Mouse (Mus musculus) embryonic stem cell, embryonic (primary cell): ENCODE measurements around the gene 2310009B15Rik.

ENCODE experiments used
- CTCF ChIA-PET, 4 experiments: fragments of 300-600 bp in 2 of 4; fragments of 350-600 bp in 2 of 4; sonication (Branson Sonifier 250); formaldehyde crosslinking; loops; one replicate each; lab custom pipeline; 2022; ENCODE audit warnings: inconsistent platforms in 2 of 4; lab: Charles Lee
- POLR2A ChIA-PET, 4 experiments: fragments of 300-600 bp in 2 of 4; fragments of 350-600 bp in 2 of 4; sonication (Branson Sonifier 250); formaldehyde crosslinking; loops; one replicate each; lab custom pipeline; 2022; ENCODE audit warnings: antibody characterized with exemption in 4 of 4, inconsistent platforms in 1 of 4; lab: Charles Lee

The 2310009B15Rik gene

DNA sequence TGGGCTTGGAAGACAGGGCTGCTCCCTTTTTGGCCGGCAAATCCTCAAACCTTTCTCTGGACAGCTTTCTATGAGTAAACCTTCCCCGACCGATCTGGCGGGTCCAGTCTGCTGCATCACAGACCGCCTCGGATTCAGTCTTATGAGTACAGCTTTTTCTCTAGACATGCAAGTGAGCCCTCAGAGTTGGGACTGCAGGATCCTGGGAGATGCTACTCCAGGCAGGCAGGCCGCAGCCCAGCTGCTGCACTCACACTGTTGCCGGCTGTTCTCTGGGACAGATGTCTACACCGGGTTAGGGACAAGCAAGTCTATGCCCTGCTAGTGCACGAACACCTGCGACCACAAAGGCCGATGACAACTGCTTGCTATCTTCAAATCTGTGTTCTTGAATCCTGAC, 10.5 kb downstream of the 2310009B15Rik start:
- POLR2A ChIA-PET, result interaction anchor here in 2 of 4 experiments (0.9 to 3.8 kb wide), 3 partner anchors 8 to 256 kb away, joined by 4 to 16 read pairs (median 4); no protein-coding TSS in a partner anchor
- CTCF ChIA-PET, result interaction anchor here in 1 of 4 experiments (1.7 kb wide), 1 partner anchor 12 kb away, joined by 5 read pairs; no protein-coding TSS in a partner anchor

DNA sequence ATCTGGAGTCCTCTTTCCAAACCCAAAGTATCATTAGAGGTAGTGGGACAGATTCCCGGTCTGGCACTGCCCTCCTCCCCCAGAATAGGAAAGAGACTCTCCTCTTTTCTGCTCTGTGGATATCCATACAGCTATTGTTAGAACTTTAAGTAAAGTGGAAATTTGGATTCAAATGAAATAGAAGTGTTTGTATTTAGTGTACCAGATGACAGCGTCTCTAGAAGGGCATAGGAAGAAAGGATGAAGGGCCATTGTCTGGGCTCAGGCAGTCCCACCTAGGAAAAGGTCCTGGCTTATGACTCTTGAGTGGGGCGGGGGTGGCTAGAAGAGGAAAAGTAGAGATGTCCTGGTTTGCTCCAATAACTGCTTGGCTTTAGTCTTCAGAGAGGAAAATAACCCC, 11.2 kb downstream of the 2310009B15Rik start:
- POLR2A ChIA-PET, result interaction anchor here in 1 of 4 experiments (1.3 kb wide), 1 partner anchor 256 kb away, joined by 4 read pairs; no protein-coding TSS in a partner anchor
- CTCF ChIA-PET, result interaction anchor here in 1 of 4 experiments (1.7 kb wide), 1 partner anchor 11 kb away, joined by 5 read pairs; no protein-coding TSS in a partner anchor

DNA sequence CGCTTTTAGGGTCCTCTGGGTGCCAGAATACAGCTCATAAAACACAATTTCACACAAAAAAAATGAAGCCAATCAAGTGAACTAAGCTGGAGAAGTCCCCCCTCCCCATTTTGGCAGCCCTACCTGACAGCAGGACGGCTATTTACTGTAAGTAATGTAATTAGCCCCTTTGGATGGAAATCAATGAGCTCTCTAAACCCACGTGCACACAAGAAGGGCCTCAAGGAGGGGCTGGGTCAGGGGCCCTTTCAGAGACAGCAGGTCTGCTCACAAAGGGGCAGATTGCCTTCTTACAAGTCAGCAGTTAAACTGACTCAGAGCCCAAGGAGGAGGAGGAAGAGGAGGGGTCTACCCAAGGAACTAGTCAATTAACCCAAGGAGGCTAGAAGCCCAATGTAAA, 12.5 kb downstream of the 2310009B15Rik start:
- ChIA-PET POLR2A (no interaction called here), CTCF (no interaction called here)

DNA sequence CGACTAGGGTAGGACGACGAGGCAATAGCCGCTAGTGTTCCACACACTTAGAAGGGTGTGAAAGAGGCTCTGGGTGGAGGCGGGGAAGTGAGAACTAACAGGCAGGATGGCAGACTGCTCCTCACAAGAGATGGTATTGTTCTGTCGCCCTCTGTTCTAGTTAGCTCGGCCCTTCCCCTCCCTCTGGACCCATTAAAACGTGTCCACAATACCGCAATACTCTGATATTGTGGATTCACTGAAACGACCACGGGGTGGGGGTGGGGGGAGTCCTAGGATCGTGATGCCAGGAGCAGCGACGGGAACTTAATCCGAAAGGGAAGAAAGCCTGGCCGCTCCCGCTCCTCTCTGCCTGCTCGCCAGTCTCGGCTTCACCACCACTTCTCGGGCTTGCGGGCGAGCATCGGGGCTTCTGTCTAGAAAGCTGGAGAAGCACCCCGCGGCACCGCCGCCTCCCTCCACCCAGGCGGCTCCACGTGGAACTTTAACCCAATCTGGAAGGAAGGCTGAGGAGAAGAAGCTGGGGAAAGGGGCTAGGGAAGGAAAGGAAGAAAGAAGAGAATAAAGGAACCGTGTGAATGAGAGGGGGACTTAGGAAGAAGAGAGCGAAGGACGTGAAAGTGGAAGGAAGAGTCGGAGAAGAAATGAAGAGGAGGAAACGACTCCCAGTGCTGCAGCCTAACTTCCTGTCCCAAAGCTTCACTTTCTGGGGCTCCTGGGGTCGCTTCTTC, 13.1 kb downstream of the 2310009B15Rik start:
- ChIA-PET POLR2A (no interaction called here), CTCF (no interaction called here)

DNA sequence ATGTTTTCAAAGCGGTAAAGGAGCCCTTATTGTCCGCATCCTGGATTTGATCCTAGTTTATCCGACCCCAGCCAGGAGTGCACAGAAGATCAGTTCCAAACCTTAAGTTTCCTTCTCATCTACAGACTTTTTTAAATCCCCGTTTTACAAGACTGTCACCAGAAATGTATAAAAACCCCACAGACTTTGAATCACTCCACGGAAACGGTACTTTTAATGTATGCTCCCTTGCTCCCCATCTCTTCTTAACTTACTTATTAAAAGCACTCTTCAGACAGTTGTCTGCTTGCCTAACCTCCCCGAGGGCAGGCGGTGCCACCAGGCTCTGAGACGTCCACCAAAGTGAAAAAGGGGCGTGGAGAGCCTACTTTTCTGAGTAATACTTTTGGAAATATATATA, 13.9 kb downstream of the 2310009B15Rik start:
- CTCF ChIA-PET, result no interaction called here
- POLR2A ChIA-PET, result interaction anchor here in 1 of 4 experiments (1.0 to 1.8 kb wide), 3 partner anchors 10 to 14 kb away, joined by 3 to 6 read pairs (median 4); partner anchors contain the start of gene 2310009B15Rik

DNA sequence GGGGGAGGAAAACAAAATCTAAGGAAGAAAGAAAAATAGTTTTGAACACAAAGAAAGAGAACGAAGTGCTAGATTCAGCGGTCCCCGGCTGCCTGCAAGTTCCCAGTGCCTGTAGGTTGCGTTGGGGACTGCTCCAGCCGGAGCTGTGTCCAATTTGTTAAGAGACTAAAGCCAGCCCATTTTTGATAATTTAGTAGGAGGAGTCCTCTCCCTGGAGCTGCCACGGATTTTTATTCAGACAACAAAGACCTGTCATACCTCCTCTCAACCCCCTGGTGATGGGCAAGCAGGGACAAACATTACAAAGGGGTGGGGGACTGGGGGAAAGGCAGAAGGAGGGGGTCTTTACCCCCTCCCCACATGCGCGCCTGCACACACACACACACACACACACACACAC, 14.3 kb downstream of the 2310009B15Rik start:
- ChIA-PET POLR2A (interaction anchor here in 1 of 4 experiments (1.0 to 1.8 kb wide), 3 partner anchors 9 to 15 kb away, joined by 3 to 6 read pairs (median 4); partner anchors contain the start of gene 2310009B15Rik), CTCF (no interaction called here)

DNA sequence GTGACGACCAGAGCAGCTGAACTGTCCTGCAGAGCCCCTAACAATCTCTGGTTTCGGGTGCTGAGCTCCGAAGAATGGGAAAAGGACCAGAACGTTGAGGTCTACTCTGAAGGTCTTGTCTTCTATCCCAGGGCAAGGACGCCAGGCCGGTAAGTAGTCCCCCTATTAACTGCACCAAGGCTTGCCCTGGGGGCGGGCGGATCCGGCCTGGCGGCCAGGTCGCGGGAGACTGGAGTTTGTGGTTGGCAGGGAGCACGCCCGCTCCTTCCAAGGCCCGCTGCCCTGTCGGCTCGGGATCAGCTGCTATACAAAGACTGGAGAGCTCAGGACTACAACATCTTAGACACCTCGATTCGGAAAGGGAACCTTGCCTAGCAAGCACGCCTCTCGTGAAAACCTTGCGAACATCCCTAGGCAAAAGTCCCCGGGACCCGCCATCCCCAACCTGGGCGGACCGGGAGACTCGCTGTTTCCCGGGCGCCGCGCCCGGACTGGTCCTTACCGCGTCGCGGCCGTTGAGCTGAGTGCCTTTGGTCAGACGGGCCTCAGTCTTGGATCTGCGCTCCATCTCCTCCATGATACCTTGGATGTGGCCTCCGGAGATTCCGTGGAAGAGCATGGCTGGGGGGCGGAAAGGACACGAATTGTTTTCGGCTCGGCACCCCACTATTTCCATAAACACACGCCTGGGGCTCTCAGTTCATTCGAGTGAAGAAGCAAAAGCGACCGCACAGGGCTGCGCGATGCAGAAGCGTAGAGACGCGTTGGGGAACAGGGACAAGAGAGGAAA, 15.2 kb downstream of the 2310009B15Rik start:
- CTCF ChIA-PET, result interaction anchor here in 1 of 4 experiments (0.6 kb wide), 1 partner anchor 248 kb away, joined by 3 read pairs; no protein-coding TSS in a partner anchor
- POLR2A ChIA-PET, result interaction anchor here (0.6 to 1.8 kb wide), 5 partner anchors 13 to 1463 kb away, joined by 3 to 6 read pairs (median 3); partner anchors contain the start of gene 2310009B15Rik (in 1 of the 4)

DNA sequence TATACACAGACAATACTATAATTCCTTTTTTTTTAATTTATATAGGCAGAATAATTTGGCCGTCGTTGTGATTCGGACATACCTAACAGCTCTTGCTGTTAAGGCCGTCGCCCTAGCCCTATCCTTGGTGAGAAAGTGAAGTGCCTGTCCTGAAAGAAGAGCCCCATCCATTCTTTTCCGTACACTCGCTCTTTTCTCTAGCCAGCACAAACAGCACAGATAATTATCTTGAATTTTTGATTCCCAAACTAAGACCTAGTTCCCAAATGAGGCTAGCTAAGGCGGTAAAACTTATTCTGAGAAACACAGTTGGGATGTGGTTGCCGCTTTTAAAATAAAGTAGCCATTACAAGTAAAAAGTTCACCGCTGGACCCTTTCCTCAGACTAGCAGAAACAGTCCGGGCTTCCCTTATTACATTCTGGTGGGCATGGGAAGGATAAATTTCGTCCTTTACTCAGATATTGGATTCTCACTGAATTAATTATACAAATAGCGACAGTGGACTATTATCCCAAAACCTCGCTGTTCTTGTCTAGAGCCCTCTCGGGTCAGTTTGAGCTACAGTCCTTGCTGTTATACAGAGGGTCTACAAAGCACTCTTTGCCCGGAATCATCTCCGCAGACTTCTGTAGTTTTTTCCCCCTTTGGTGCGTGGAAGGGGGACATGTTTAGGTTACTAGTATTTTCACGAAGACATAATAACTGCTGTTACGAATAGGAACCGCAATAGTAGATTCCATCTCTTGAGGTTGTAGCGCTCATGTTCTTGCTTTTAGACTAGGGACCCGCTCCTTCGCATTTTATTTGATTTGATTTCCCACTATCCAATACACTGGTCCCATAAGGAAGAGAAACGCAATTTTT, 16.0 kb downstream of the 2310009B15Rik start:
- ChIA-PET POLR2A (interaction anchor here in 2 of 4 experiments (0.8 to 1.8 kb wide), 2 partner anchors 14 kb away, joined by 3 to 4 read pairs; no protein-coding TSS in a partner anchor), CTCF (interaction anchor here in 1 of 4 experiments (0.6 kb wide), 1 partner anchor 249 kb away, joined by 3 read pairs; no protein-coding TSS in a partner anchor)

DNA sequence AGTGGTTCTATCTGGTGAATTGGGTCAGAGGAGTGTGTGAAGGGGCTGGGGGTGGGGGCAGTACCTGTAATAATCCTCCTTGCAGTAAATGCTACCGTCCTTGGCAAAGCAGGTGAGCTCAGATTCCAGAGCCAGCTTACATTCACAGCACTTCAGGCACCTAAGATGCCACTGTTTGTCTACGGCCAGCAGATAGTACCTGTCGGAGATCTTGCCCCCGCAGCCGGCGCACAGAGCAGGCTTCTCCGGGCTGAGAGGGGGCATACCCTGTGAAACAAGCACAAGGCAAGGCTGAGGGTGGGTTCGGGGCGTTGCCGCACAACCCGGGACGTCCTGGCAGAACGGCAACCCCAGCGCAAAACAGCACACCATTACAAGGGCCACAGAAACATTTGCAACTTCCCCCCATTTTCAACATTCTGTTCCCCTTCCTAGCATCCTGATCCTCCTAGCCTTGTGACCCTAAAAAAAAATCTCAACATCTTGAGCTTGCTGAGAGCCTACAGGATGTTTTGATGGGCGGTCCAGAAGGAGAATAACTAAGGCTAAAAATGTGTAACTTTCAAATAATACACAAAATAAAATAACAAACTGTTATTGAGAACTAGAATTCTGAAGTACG, 16.7 kb downstream of the 2310009B15Rik start:
- CTCF ChIA-PET, result no interaction called here
- POLR2A ChIA-PET, result interaction anchor here in 1 of 4 experiments (4.4 kb wide), 1 partner anchor 8 kb away, joined by 16 read pairs; the partner anchor contains the start of gene Lhx9

DNA sequence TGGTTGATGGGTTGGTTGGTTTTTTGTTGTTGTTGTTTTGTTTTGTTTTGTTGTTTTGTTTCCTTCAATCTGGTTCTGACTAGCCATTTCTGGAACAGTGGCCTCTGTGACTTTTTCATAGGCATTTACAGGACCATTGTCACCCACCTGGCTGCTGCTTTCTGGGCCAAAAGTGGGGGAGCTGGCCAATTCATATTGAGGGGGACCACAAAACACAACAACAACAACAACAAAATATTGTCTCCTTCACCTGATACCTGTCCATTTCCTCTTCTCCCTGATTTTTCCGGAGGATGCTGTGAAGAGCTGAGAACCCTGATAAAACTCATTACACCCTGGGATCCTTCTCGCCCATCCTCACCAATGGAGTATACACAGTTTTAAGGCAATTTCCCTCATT, 17.4 kb downstream of the 2310009B15Rik start:
- ChIA-PET CTCF (no interaction called here), POLR2A (interaction anchor here in 1 of 4 experiments (1.2 to 4.4 kb wide), 2 partner anchors 8 to 14 kb away, joined by 3 to 16 read pairs; partner anchors contain the start of gene Lhx9)

DNA sequence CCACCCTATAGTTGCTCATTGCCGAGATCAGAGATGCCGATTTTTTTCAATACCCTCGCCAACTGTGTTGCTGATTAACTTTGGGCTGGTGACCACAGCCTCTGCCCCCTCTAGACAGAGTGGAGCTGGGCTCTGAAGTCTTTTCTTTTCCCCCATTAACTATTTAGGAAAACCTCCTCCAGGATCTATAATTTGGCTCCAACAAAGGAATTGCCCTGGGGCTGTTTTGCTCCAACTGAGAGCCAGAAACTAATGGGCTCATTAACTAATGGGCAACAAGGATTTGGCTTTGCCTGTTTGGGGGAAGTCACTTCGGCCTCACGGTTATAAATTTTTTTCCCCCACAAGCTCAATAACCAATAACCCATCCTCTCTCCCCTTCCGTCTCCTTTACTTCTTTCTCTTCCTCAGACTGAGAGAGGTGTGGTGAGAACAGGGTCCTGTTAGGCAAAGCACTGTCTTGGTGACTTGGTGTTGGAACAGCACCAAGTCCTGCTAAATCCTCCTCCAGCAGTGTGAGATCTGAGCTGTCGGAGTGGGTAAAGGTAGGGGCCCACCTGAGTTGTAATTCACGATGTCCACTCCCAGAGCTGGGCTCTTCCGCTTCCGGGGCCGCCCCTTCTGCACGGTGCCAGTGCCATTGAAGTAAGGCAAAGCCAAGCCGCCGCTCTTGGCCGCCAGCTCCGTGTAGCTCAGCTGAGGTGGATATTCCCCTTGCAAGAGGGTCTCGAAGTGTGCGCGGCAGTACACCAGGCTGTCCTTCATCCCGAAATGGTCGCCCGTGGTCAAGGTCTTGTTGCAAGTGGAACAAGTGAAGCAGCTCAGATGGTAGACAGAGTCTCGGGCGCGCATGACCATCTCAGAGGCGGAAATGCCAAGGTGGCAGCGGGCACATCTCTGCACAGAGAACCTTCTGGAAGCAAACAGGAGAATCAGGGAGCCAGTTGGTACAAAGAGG, 18.6 kb downstream of the 2310009B15Rik start:
- ChIA-PET CTCF (interaction anchor here in 1 of 4 experiments (0.9 kb wide), 1 partner anchor 324 kb away, joined by 3 read pairs; no protein-coding TSS in a partner anchor), POLR2A (interaction anchor here in 2 of 4 experiments (0.6 to 4.4 kb wide), 5 partner anchors 9 to 136 kb away, joined by 3 to 16 read pairs (median 3); partner anchors contain the start of gene Lhx9 (in 1 of the 2))

DNA sequence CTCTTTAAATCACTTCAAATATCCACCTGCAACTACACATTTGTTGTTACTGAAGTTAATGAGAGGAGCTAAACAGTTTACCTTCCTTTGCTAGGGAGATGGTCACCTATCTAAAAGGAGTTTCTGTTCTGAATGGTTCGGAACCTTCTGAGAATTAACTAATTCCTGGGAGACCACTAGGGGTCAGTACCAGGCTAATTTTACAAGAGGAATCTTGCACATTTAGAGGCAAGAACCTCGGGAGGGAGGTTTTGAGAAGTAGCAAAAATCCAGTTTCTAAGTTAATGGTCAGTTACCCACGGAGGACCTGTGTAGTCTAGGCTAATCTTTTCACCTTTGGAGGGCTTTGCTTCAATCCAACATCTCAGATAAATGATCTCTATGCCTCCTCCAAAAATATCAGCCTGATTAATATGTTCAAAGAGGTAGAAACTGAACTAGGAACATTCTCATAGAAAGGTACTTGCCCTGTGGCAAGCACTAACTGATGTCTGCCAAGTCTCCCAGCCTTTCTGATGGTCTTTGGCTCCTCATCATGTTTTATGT, 21.2 kb downstream of the 2310009B15Rik start:
- ChIA-PET CTCF (interaction anchor here in 1 of 4 experiments (0.8 to 1.4 kb wide), 2 partner anchors 276 to 327 kb away, joined by 3 to 4 read pairs; no protein-coding TSS in a partner anchor), POLR2A (no interaction called here)

DNA sequence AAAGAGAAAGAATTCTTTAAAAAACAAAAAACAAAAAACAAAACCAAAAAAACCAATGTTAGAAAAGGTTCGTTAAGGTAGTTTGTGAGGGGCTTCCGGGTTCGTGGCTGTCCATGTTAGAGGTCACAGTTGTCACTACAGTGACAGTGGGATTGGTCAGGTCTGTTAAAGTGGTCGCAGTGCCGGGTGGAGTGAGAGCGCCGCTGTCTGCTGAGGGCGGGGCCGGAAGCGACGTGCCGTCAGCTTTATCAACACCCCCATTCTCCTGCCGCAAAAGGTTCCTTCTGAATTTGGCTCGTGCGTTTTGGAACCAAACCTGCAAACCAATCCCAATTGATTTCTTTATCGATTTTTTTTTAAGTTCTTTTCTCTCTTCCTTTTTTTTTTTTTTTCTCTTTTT, 25.3 kb downstream of the 2310009B15Rik start:
- POLR2A ChIA-PET, result no interaction called here
- CTCF ChIA-PET, result no interaction called here

DNA sequence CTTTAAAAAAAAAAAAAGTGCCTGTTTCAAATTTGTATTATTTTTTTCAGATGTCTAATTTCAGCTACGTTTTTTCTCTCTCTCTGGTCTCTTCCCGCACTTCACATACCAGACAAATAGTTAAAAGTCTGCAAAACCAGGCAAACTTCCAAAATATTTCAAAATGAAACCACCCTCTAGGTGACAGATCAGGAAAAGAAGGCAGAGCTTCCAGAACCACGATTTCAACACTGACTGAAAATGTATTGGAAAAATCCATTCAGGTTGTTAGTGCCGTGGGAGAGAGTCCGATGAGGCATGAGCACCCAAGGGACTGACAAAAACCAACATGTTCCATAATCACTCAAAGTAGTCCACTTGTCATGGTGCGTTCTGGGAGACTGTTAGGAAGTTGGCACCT, 29.8 kb downstream of the 2310009B15Rik start:
- ChIA-PET CTCF (no interaction called here), POLR2A (no interaction called here)

DNA sequence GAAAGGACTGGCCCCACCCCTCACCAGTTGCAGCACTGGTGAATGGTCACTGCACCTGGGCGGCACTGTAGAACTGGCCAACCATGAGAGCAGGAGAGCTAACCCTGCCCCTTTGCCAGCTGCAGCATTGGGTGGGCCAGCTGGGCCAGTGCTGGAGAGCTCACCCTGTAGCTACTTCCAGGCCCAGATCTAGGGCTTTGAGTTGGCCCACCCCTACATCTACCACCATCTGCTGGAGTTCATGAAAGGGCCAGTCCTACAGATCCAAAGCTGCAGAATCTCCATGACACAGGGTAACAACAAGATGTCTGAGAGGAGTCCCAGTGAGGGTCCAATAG, 33.7 kb downstream of the 2310009B15Rik start:
- CTCF ChIA-PET, result no interaction called here
- POLR2A ChIA-PET, result no interaction called here

DNA sequence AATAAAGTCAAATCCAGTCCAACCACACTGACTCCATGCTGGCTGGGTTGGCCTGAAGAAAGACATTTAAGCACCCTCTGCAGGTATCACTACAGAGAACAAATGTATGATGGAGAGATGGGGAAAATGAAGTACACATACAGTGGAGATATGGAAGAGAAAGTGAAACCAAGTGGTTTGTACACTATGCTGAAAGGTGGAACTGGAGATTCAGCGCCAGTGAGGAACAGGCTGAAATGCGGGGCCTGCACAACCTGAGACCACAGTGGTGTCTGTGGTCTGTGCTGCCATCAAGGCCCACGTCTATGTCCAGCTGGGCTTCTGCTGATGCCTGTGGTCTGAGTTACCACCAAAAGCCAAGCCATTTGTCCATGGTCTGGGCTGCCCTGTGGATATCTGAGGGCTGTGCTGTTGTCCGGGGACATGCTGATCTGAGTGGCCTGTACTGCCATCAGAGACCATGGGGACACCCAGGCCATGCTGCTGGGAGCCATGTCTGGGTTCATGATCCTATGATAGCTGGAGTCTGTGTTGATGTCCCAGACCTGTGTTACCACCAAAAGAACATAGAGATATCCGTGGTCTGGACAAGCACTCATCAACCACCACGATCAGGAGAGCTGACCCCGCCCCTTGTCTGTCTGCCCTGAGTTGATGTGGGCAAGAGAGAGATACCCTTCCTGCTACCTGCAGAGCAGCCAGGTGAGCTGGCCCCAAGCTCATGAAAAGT, 34.2 kb downstream of the 2310009B15Rik start:
- ChIA-PET POLR2A (no interaction called here), CTCF (no interaction called here)
